Mouse (Mus musculus): ENCODE measurements around the gene Pnldc1.

DNA sequence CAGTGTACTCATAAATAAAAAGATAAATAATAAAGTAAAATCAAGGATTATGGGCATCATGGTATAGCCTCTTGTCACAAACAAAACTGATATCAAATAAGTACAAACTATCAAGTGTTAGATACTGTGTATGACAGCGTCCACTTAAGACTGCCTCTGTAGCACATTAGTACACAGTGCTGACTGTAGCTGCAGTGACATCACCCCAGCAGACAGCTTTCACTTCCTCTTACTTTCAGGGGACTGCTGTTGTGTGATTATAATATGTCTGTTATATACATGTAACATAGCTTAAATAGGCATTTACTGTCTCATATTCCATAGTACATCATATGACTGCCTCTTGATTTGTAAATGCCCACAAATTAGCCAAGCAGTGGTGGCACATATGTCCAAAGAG, 11.0 kb upstream of the Pnldc1 start:
- TF ChIP-seq CTCF (IDR thresholded peaks at IDR 0.05; ENCODE audit: low read depth) (no peak), EP300 (IDR thresholded peaks at IDR 0.05; ENCODE audit: low read depth) (no peak)

All from heart, postnatal 0 days (tissue).